31 mouse cellular contexts compared by ENCODE assay signal in genomic region chr16:18786652-18787051, GRCm38 (mm10). TPM values are rescaled to one million over a fixed set of nuclear protein-coding genes. Genes with fewer than 3 reads are reported as not detected.
"Had no signal": no experiment of that assay in that cellular context is flagged by ENCODE, and none has a peak within 500 bp of the region (broad histone marks: within the 10 kb centered on the region; RNA-seq: fewer than 3 reads in every experiment).

No protein-coding gene starts in this region.

- H3K4me2 ChIP-seq: heart, embryonic 12.5 days; hindbrain, embryonic 12.5 days; hindbrain, embryonic 15.5 days; limb, embryonic 13.5 days; limb, embryonic 15.5 days had no signal

- DNase-seq: gastrocnemius, adult 2 months; gastrocnemius, postnatal 10 days; gastrocnemius, postnatal 25 days; heart, postnatal 10 days; heart, postnatal 4 days; kidney, adult 18-20 months; kidney, adult 8-10 months; kidney, postnatal 10 days; kidney, postnatal 25 days; kidney, postnatal 4 days; layer of hippocampus, adult 9-11 months; layer of hippocampus, postnatal 36 days had no signal

- H3K27ac ChIP-seq: gastrocnemius, adult 2 months; heart, embryonic 10.5 days; hindbrain, embryonic 10.5 days; hindbrain, embryonic 12.5 days; hindbrain, embryonic 15.5 days; limb, embryonic 13.5 days; limb, embryonic 15.5 days; liver, embryonic 14.5 days had no signal

- H3K9me3 ChIP-seq: heart, embryonic 10.5 days; heart, embryonic 12.5 days; hindbrain, embryonic 10.5 days; hindbrain, embryonic 12.5 days; hindbrain, embryonic 15.5 days; limb, embryonic 13.5 days; limb, embryonic 15.5 days had no signal

- ATAC-seq: inflammation-experienced regulatory T-cells, adult 6 months; intestine, postnatal 0 days had no signal

- H3K9ac ChIP-seq: heart, embryonic 12.5 days; hindbrain, embryonic 12.5 days; hindbrain, embryonic 15.5 days; limb, embryonic 13.5 days; limb, embryonic 15.5 days; liver, embryonic 14.5 days had no signal

- H3K4me1 ChIP-seq: heart, embryonic 10.5 days; heart, embryonic 12.5 days; hindbrain, embryonic 10.5 days; hindbrain, embryonic 12.5 days; hindbrain, embryonic 15.5 days; limb, embryonic 13.5 days; limb, embryonic 15.5 days had no signal

- H3K4me3 ChIP-seq: gastrocnemius, adult 2 months; heart, embryonic 10.5 days; heart, embryonic 12.5 days; hindbrain, embryonic 10.5 days; hindbrain, embryonic 12.5 days; hindbrain, embryonic 15.5 days; limb, embryonic 13.5 days; limb, embryonic 15.5 days had no signal

- H3K36me3 ChIP-seq: hindbrain, embryonic 15.5 days had no signal

- H3K27me3 ChIP-seq: heart, embryonic 12.5 days; hindbrain, embryonic 12.5 days; hindbrain, embryonic 15.5 days; limb, embryonic 13.5 days; limb, embryonic 15.5 days had no signal

RNA-seq across cellular contexts. Expression of gene Cldn5, which starts 10.0 kb away (rescaled TPM):
- total RNA-seq: granulocyte monocyte progenitor cell, adult 5-6 weeks had no signal
- polyA plus RNA-seq: inflammation-experienced regulatory T-cells, adult 6 months had no signal

RNA-seq across cellular contexts. Expression of gene Gm28539, which starts 49.7 kb away (rescaled TPM):
- total RNA-seq: liver, adult 2 months had no signal
- polyA plus RNA-seq: frontal cortex, adult 2 months; heart, embryonic 10.5 days; heart, embryonic 12.5 days; heart, embryonic 14.5 days; heart, embryonic 16.5 days; hindbrain, embryonic 10.5 days; hindbrain, embryonic 12.5 days; inflammation-experienced regulatory T-cells, adult 6 months; intestine, postnatal 0 days; kidney, embryonic 14.5 days; kidney, embryonic 16.5 days; limb, embryonic 11.5 days; limb, embryonic 13.5 days; limb, embryonic 15.5 days; liver, embryonic 14.5 days; liver, embryonic 16.5 days had no signal
